Mouse (Mus musculus) hematopoietic multipotent progenitor cell, adult 10-12 weeks (in vitro differentiated cells): ENCODE results near the gene Sytl4. TPM values are rescaled to one million over a fixed set of nuclear protein-coding genes. Genes with fewer than 3 reads are reported as not detected.

ENCODE experiments used
- polyA plus RNA-seq: library from polyadenylated mRNA; stranded (reverse); fragments of >175 nt; gene quantifications from 2 replicates; pipeline ENCODE4 v1.2.3, GENCODE M21; 2012; ENCODE audit warnings: low replicate concordance

Sytl4 gene
- 0.11 TPM in 1 of 2 replicates, not detected in the other for polyA plus RNA-seq

DNA sequence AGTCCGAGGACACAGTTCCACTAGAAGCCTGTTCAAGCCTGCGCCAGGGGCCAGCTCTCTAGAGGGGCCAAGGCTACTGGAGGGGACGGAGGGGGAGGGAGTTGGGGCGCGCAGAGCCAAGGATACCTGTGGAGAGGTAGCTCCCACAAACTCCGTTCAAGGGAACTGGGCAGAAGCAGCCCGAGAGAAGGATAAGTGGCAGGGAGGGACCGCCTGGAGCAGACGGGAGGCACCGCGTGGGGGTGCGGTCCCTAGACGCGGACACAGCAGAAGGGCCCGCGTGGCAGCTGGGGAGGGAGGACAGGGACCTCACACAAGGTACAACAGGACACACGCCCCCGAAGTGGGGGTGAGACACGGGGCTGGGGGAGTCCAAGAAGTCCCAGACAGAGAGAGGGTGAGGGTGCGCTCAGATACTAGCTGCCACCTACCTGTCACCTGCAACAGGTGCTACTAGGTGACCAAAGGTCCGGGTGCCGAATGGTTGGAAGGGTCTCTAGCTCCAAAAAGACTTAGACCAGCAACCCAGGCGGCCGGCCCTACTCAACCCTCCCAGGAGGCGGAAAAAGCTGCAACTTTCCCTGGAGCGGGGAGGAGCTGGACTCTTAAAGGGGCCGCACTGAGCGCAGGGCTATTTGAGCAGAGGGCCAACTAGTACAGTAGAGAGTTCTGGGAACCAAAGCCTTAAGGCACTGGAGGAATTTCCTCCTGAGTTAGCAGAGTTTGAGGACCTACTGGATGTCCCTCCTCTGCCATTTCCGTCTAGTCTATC is at the start of gene Sytl4:
Sytl4 (minus strand) TSS at position 582 of the 772 bp plus-strand sequence.

DNA sequence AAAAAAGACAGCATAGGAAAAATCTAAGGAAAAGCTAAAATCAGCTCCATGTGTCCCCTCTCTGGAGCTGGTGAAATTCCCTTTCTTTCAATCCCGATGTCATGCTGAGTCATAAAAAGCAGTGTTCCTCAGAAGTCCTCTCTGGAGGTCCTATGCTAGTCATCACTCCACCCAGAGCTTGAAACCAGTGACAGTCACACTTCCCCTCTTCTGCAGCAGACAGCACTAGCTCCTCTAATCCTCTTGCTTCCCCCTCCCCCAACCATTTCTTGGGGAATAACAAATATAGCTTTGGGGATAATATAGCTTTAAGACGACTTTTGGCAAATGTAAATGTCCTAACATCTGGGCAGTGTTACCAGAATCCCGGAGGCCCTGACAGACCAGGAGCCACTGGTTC is 73.4 kb downstream of the Sytl4 start, which contains the start of gene Srpx2:
Srpx2 (plus strand) TSS at position 166 of the 400 bp plus-strand sequence.

DNA sequence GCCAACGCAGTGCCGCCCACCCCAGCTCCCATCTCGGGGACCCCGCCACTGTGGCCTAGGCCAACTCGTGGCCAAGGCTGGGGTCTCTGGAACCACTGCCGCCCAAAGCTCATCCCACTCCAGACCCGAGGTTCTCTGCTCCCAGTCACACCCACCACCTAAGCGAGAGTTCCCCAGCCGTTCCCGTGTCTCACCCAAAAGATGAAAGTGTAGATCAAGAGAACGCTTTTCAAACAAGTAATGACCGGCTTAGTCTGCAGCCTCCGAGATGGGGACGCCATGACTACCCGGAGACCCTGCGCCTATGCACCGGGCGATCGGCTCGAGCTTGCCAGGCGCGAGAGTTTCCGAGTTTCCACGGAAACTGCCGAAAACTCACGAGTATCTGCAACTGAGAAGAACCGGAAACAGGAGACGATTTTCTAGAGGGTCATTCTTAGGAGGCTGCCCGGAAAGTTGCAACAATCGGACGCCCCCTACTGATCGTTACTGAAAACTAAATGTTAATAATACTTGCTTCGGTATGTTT is 83.5 kb downstream of the Sytl4 start, which contains the start of gene Tspan6:
Tspan6 (minus strand) TSS at position 416 of the 529 bp plus-strand sequence.

Other genes starting within 250 kb of the Sytl4 start
- not detected in 2 replicates for gene Tnmd, start 130.8 kb downstream of the Sytl4 start, polyA plus RNA-seq
- gene Tspan6, start 83.4 kb downstream of the Sytl4 start, polyA plus RNA-seq, result 0.24 TPM in 1 of 2 replicates, not detected in the other
- not detected in 2 replicates for gene Srpx2, start 73.4 kb downstream of the Sytl4 start, polyA plus RNA-seq
- 8.7 and 23.8 TPM in 2 replicates for gene Cstf2, start 77.4 kb upstream of the Sytl4 start, polyA plus RNA-seq
- 0.86 and 3.2 TPM in 2 replicates for gene Xkrx, start 180.3 kb upstream of the Sytl4 start, polyA plus RNA-seq
- gene Arl13a, start 205.7 kb upstream of the Sytl4 start, polyA plus RNA-seq, result not detected in 2 replicates
- gene Nox1, start 240.1 kb upstream of the Sytl4 start, polyA plus RNA-seq, result 0.09 TPM in 1 of 2 replicates, not detected in the other